Mouse (Mus musculus): ENCODE data around the gene Slc46a1. TPM values are rescaled to one million over a fixed set of nuclear protein-coding genes. Genes with fewer than 3 reads are reported as not detected.

Gene Slc46a1
- polyA plus RNA-seq, 1 experiment from 2014 or later, result 24.7 TPM

DNA sequence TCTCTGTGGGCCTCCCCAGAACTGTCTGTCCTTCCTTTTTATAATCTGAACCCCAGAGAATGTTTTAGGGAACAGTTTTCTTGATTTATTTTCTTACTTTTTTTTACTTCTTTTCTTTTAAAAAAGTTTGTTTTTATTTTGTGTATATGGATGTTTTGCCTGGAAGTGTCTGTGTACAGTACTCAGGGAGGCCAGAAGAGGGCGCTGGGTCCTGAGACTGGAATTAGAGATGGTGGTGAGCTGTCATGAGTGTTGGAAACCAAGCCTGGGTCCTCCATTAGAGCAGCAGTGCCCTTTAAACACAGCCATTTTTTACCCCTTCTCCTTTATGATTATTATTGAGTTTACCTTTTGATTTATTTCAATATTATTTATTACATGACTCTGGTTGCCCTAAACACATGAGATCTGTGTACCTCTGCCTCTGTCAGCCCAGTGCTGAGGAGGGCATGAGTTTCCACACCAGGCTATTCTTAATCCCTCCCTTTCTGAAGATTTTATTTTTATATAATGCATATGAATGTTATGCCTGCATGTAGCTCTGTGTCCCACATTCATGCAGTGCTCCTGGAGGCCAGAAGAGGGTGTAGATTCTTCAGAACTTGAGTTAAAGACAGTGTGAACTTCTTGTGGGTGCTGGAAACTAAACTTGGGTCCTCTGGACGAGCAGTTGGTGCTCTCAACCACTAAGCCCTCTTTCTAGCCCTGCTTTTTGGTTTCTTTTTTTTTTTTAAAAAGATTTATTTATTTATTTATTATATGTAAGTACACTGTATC, 50.2 kb downstream of the Slc46a1 start:
- Histone ChIP-seq H3K9ac (replicated peaks; ENCODE audit: low read length) (no peak overlapping the region), H3K9me3 (ENCODE audit: low read length) (no peaks in the 10 kb centered on the region), H3K4me3 (ENCODE audit: low read length) (no peak overlapping the region), H3K27ac (ENCODE audit: low read length) (no peak overlapping the region), H3K36me3 (ENCODE audit: insufficient read depth, low read length) (peaks cover 58% of the 10 kb centered on the region), H3K4me2 (replicated peaks; ENCODE audit: low read depth, low read length) (no peak overlapping the region), H3K4me1 (ENCODE audit: insufficient read depth, low read length) (peaks cover 18% of the 10 kb centered on the region), H3K27me3 (ENCODE audit: insufficient read depth, low read length) (no peaks in the 10 kb centered on the region)
- 75% methylated on average over 2 of the region's 2 CpGs for WGBS
- ATAC-seq (ENCODE audit: low FRiP score, low TSS enrichment), result no peak

DNA sequence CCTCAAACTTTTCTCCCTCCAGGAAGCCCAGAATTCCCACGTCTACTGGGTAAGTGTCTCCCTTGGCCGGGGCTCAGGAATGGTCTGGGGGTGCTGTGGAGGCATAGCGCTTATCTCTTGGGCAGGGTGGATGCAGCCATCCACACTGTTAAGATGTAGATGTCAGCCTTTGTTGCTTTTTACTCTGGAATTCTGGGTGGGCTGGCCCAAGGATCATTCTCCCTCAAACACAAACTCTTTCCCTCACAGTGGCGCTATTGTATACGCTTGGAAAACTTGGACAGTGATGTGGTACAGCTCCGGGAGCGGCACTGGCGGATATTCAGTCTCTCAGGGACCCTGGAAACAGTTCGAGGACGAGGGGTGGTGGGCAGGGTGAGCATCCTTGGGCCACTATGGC, 53.4 kb downstream of the Slc46a1 start:
- ATAC-seq (ENCODE audit: low FRiP score, low TSS enrichment), result no peak
- Histone ChIP-seq H3K36me3 (ENCODE audit: insufficient read depth, low read length) (peaks cover 87% of the 10 kb centered on the region), H3K4me1 (ENCODE audit: insufficient read depth, low read length) (no peaks in the 10 kb centered on the region), H3K27me3 (ENCODE audit: insufficient read depth, low read length) (no peaks in the 10 kb centered on the region), H3K4me2 (replicated peaks; ENCODE audit: low read depth, low read length) (no peak overlapping the region), H3K9me3 (ENCODE audit: low read length) (no peaks in the 10 kb centered on the region), H3K9ac (replicated peaks; ENCODE audit: low read length) (no peak overlapping the region), H3K4me3 (ENCODE audit: low read length) (no peak overlapping the region), H3K27ac (ENCODE audit: low read length) (no peak overlapping the region)
- 91% methylated on average over 10 of the region's 10 CpGs for WGBS

Other genes with a start within 250 kb of the Slc46a1 start
- gene Sdf2, start 220.0 kb upstream of the Slc46a1 start, polyA plus RNA-seq (2015; fragmentation: Nextera tagmentation; extraction: Ambion mirVana), result 93.8 and 101 TPM in 2 replicates
- 31.5 and 33.5 TPM in 2 replicates for gene Supt6, start 219.7 kb upstream of the Slc46a1 start, polyA plus RNA-seq (2015; fragmentation: Nextera tagmentation; extraction: Ambion mirVana)
- 69.8 and 78.7 TPM in 2 replicates for gene 2610507B11Rik, start 203.9 kb upstream of the Slc46a1 start, polyA plus RNA-seq (2015; fragmentation: Nextera tagmentation; extraction: Ambion mirVana)
- gene BC030499, start 174.9 kb upstream of the Slc46a1 start, polyA plus RNA-seq (2015; fragmentation: Nextera tagmentation; extraction: Ambion mirVana), result 0.30 and 0.33 TPM in 2 replicates
- gene Spag5, start 164.2 kb upstream of the Slc46a1 start, polyA plus RNA-seq (2015; fragmentation: Nextera tagmentation; extraction: Ambion mirVana), result 41.7 and 48.6 TPM in 2 replicates
- 8.3 and 10.2 TPM in 2 replicates for gene Aldoc, start 142.7 kb upstream of the Slc46a1 start, polyA plus RNA-seq (2015; fragmentation: Nextera tagmentation; extraction: Ambion mirVana)
- gene Pigs, start 137.3 kb upstream of the Slc46a1 start, polyA plus RNA-seq (2015; fragmentation: Nextera tagmentation; extraction: Ambion mirVana), result 97.0 and 100 TPM in 2 replicates
- gene Unc119, start 122.2 kb upstream of the Slc46a1 start, polyA plus RNA-seq (2015; fragmentation: Nextera tagmentation; extraction: Ambion mirVana), result 39.4 and 42.3 TPM in 2 replicates
- gene Foxn1, start 79.1 kb upstream of the Slc46a1 start, polyA plus RNA-seq (2015; fragmentation: Nextera tagmentation; extraction: Ambion mirVana), result 0.05 TPM in 1 of 2 replicates, not detected in the other
- 2.2 and 2.4 TPM in 2 replicates for gene Slc13a2, start 43.5 kb upstream of the Slc46a1 start, polyA plus RNA-seq (2015; fragmentation: Nextera tagmentation; extraction: Ambion mirVana)
- gene Sarm1, start 32.1 kb downstream of the Slc46a1 start, polyA plus RNA-seq (2015; fragmentation: Nextera tagmentation; extraction: Ambion mirVana), result 1.2 and 1.8 TPM in 2 replicates
- gene Vtn, start 33.4 kb downstream of the Slc46a1 start, polyA plus RNA-seq (2015; fragmentation: Nextera tagmentation; extraction: Ambion mirVana), result 2.4 and 2.9 TPM in 2 replicates
- not detected in 2 replicates for gene Sebox, start 37.8 kb downstream of the Slc46a1 start, polyA plus RNA-seq (2015; fragmentation: Nextera tagmentation; extraction: Ambion mirVana)
- gene Tmem199, start 46.5 kb downstream of the Slc46a1 start, polyA plus RNA-seq (2015; fragmentation: Nextera tagmentation; extraction: Ambion mirVana), result 56.9 and 58.8 TPM in 2 replicates
- gene Poldip2, start 46.5 kb downstream of the Slc46a1 start, polyA plus RNA-seq (2015; fragmentation: Nextera tagmentation; extraction: Ambion mirVana), result 188 and 192 TPM in 2 replicates
- gene Tnfaip1, start 70.6 kb downstream of the Slc46a1 start, polyA plus RNA-seq (2015; fragmentation: Nextera tagmentation; extraction: Ambion mirVana), result 95.1 and 100 TPM in 2 replicates
- gene Ift20, start 70.7 kb downstream of the Slc46a1 start, polyA plus RNA-seq (2015; fragmentation: Nextera tagmentation; extraction: Ambion mirVana), result 125 and 130 TPM in 2 replicates
- gene Tmem97, start 85.1 kb downstream of the Slc46a1 start, polyA plus RNA-seq (2015; fragmentation: Nextera tagmentation; extraction: Ambion mirVana), result 70.7 and 75.1 TPM in 2 replicates
- 14.3 and 16.3 TPM in 2 replicates for gene Nlk, start 231.7 kb downstream of the Slc46a1 start, polyA plus RNA-seq (2015; fragmentation: Nextera tagmentation; extraction: Ambion mirVana)